Mouse (Mus musculus): ENCODE data around the gene Atg101.

DNA sequence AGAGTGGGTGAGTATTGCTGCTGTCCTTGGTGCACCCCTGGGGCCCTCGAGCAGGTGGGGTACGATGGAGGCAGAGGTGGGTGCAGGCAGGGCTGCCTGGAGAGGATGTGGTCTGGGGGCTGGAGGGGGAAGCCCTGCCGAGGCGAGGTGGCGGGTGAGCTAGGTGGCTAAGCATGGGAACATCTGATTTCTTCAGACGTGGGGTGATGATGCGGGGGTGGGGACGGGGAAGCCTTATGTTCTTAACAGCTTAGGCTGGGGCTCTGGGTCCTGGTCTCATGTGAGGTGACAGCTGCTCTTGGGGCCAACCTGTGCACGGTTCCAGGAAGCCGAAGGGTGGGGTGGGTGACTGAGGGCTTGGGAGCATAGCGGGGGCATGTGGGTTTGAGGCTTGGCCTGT lies 25.7 kb upstream of the Atg101 start:
- no peak for TF ChIP-seq EP300 (IDR thresholded peaks at IDR 0.05)
- TF ChIP-seq CTCF (IDR thresholded peaks at IDR 0.05) = no peak
